In the genomic region with DNA sequence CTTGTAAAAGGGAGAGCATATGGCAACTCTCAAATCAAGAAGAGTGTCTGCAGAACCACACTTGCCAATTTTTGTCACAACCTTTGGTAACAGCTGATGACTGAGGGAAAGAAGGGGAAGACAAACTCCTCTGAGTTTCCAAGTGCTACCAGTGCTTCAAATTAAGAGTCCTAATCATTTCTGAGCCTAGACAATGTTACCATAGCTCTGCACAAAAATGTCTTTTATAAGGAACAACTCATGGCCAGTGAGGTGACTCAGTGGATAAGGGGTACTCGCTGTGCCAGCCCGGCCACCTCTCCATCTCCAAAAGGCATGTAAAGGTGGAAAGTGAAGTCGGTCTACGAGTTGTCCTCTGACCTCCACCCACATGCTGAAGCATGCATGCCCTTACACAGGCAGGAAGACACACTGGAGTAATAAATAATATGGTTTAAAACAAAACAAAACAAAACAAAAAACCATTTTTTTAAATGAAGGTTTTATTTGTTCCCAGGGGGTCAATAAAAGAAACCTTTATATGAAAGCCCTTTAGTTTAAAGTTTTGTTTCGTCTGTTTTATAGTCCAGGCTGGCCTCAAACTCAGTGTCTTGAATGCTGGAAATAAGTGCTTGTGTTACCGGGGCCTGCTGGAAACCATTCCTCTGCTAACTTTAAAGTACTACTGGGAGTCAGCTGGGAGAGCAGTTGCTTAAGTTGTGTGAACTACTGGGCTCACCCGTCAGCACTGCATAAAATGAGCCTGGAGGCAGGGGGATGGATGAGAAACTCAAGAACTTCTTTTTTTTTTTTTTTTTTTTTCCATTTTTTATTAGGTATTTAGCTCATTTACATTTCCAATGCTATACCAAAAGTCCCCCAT, we compare ENCODE assay signal across 24 mouse cellular contexts. TPM values are rescaled to one million over a fixed set of nuclear protein-coding genes. Genes with fewer than 3 reads are reported as not detected.
DNase-seq lines count a peak whose midpoint lies in the region; ATAC-seq and TF ChIP-seq lines count a peak whose summit lies in the region.
"Had no signal": no experiment of that assay in that cellular context is flagged by ENCODE, and none has a peak within 500 bp of the region (broad histone marks: within the 10 kb centered on the region; RNA-seq: fewer than 3 reads in every experiment).

No protein-coding gene starts in this region.

- no peak overlapping the region for H3K4me3 ChIP-seq in forebrain, embryonic 14.5 days (ENCODE audit: low read depth, low read length)
- no peak overlapping the region for H3K4me3 ChIP-seq in forebrain, embryonic 12.5 days (replicated peaks)
- H3K4me3 ChIP-seq in kidney, embryonic 15.5 days (replicated peaks), result no peak overlapping the region
- H3K4me3 ChIP-seq in lung, embryonic 14.5 days (ENCODE audit: low read depth, low read length), result no peak overlapping the region
- no peak overlapping the region for H3K4me3 ChIP-seq in limb, embryonic 13.5 days
- H3K4me3 ChIP-seq: embryonic facial prominence, embryonic 13.5 days; erythroblast, embryonic 14.5 days; heart, embryonic 10.5 days; hindbrain, embryonic 10.5 days; liver, embryonic 12.5 days; midbrain, embryonic 12.5 days had no signal

- 75% methylated on average over 7 of the region's 7 CpGs for WGBS in forebrain, embryonic 14.5 days
- 75% methylated on average over 7 of the region's 7 CpGs for WGBS in forebrain, embryonic 12.5 days
- WGBS in kidney, embryonic 15.5 days, result 54% methylated on average over 7 of the region's 7 CpGs
- 63% methylated on average over 7 of the region's 7 CpGs for WGBS in lung, embryonic 14.5 days
- WGBS in limb, embryonic 13.5 days, result 39% methylated on average over 7 of the region's 7 CpGs

- peak; percentile 73 for DNase-seq in forebrain, embryonic 14.5 days (ENCODE audit: low spot score)
- no peak for DNase-seq in kidney, adult 9 months
- DNase-seq in lung, embryonic 14.5 days, result peak; percentile 59
- DNase-seq in lung, postnatal 14 days, result no peak
- no peak for DNase-seq in testis, postnatal 14 days (ENCODE audit: low spot score)
- DNase-seq: adrenal gland, postnatal 10 days; cerebellum, adult 2 months; cerebellum, postnatal 25 days; embryo, embryonic 11 days; layer of hippocampus, adult 9-11 months; lung, postnatal 10 days had no signal

- H3K27me3 ChIP-seq in forebrain, embryonic 14.5 days (replicated peaks; ENCODE audit: control insufficient read depth, insufficient read depth, low read length), result no peaks in the 10 kb centered on the region
- H3K27me3 ChIP-seq in forebrain, embryonic 12.5 days, result no peaks in the 10 kb centered on the region
- no peaks in the 10 kb centered on the region for H3K27me3 ChIP-seq in kidney, embryonic 15.5 days
- no peaks in the 10 kb centered on the region for H3K27me3 ChIP-seq in lung, embryonic 14.5 days (ENCODE audit: insufficient read depth, low read length)
- H3K27me3 ChIP-seq in limb, embryonic 13.5 days, result 0 out of 2 replicates have a peak, but pooled peaks cover 3% of the 10 kb centered on the region
- H3K27me3 ChIP-seq: embryonic facial prominence, embryonic 13.5 days; liver, embryonic 12.5 days; midbrain, embryonic 12.5 days had no signal

- H3K27ac ChIP-seq in forebrain, embryonic 14.5 days (ENCODE audit: low read depth, low read length), result no peak overlapping the region
- H3K27ac ChIP-seq in forebrain, embryonic 12.5 days, result no peak overlapping the region
- peak overlapping the region; percentile 64; the same call in 1 of the 2 replicates for H3K27ac ChIP-seq in kidney, embryonic 15.5 days
- H3K27ac ChIP-seq in lung, embryonic 14.5 days (ENCODE audit: low read depth), result no peak overlapping the region
- no peak overlapping the region; the same call in 1 of the 2 replicates for H3K27ac ChIP-seq in limb, embryonic 13.5 days
- H3K27ac ChIP-seq: embryonic facial prominence, embryonic 13.5 days; heart, embryonic 10.5 days; hindbrain, embryonic 10.5 days; hindbrain, postnatal 0 days; liver, embryonic 12.5 days; midbrain, embryonic 12.5 days; stomach, postnatal 0 days had no signal

- no peak overlapping the region for H3K9ac ChIP-seq in forebrain, embryonic 14.5 days (ENCODE audit: low read length)
- no peak overlapping the region for H3K9ac ChIP-seq in forebrain, embryonic 12.5 days
- H3K9ac ChIP-seq in kidney, embryonic 15.5 days, result no peak overlapping the region
- H3K9ac ChIP-seq in lung, embryonic 14.5 days, result no peak overlapping the region
- no peak overlapping the region for H3K9ac ChIP-seq in limb, embryonic 13.5 days
- H3K9ac ChIP-seq: embryonic facial prominence, embryonic 13.5 days; liver, embryonic 12.5 days; midbrain, embryonic 12.5 days had no signal

- no peak for TF ChIP-seq CTCF in lung, embryonic 14.5 days (IDR thresholded peaks at IDR 0.05; ENCODE audit: low read depth)

- 0 out of 2 replicates have a peak, but pooled peaks cover 2% of the 10 kb centered on the region for H3K4me1 ChIP-seq in forebrain, embryonic 14.5 days (ENCODE audit: control insufficient read depth, insufficient read depth, low read length)
- H3K4me1 ChIP-seq in forebrain, embryonic 12.5 days, result peaks cover 7% of the 10 kb centered on the region; the same call in 1 of the 2 replicates
- peaks cover 8% of the 10 kb centered on the region; the same call in 1 of the 2 replicates for H3K4me1 ChIP-seq in kidney, embryonic 15.5 days
- no peaks in the 10 kb centered on the region for H3K4me1 ChIP-seq in lung, embryonic 14.5 days (ENCODE audit: insufficient read depth)
- H3K4me1 ChIP-seq in limb, embryonic 13.5 days, result peaks cover 30% of the 10 kb centered on the region
- H3K4me1 ChIP-seq: liver, embryonic 12.5 days; midbrain, embryonic 12.5 days had no signal

- H3K36me3 ChIP-seq in forebrain, embryonic 14.5 days (ENCODE audit: control insufficient read depth, insufficient read depth, low read length), result no peaks in the 10 kb centered on the region
- no peaks in the 10 kb centered on the region for H3K36me3 ChIP-seq in forebrain, embryonic 12.5 days (replicated peaks)
- H3K36me3 ChIP-seq in kidney, embryonic 15.5 days, result no peaks in the 10 kb centered on the region
- H3K36me3 ChIP-seq in lung, embryonic 14.5 days (ENCODE audit: insufficient read depth), result no peaks in the 10 kb centered on the region
- H3K36me3 ChIP-seq in limb, embryonic 13.5 days, result no peaks in the 10 kb centered on the region
- H3K36me3 ChIP-seq: embryonic facial prominence, embryonic 13.5 days; heart, embryonic 10.5 days; hindbrain, embryonic 10.5 days; liver, embryonic 12.5 days; midbrain, embryonic 12.5 days had no signal

- no peaks in the 10 kb centered on the region for H3K9me3 ChIP-seq in forebrain, embryonic 14.5 days (replicated peaks; ENCODE audit: control insufficient read depth, low read length)
- H3K9me3 ChIP-seq in forebrain, embryonic 12.5 days, result no peaks in the 10 kb centered on the region
- no peaks in the 10 kb centered on the region for H3K9me3 ChIP-seq in kidney, embryonic 15.5 days (replicated peaks)
- no peaks in the 10 kb centered on the region for H3K9me3 ChIP-seq in lung, embryonic 14.5 days (ENCODE audit: low read depth, low read length)
- no peaks in the 10 kb centered on the region for H3K9me3 ChIP-seq in limb, embryonic 13.5 days
- H3K9me3 ChIP-seq: embryonic facial prominence, embryonic 13.5 days; heart, embryonic 10.5 days; hindbrain, embryonic 10.5 days; liver, embryonic 12.5 days; midbrain, embryonic 12.5 days had no signal

- no peak overlapping the region for H3K4me2 ChIP-seq in forebrain, embryonic 14.5 days (ENCODE audit: low read length)
- H3K4me2 ChIP-seq in forebrain, embryonic 12.5 days, result no peak overlapping the region
- H3K4me2 ChIP-seq in kidney, embryonic 15.5 days, result no peak overlapping the region
- H3K4me2 ChIP-seq in lung, embryonic 14.5 days, result no peak overlapping the region
- H3K4me2 ChIP-seq in limb, embryonic 13.5 days (replicated peaks), result peak overlapping the region; percentile 27; the same call in 1 of the 2 replicates
- H3K4me2 ChIP-seq: embryonic facial prominence, embryonic 13.5 days; liver, embryonic 12.5 days; midbrain, embryonic 12.5 days had no signal

- ATAC-seq in forebrain, embryonic 14.5 days, result peak; percentile 34; the same call in 1 of the 2 replicates
- no peak for ATAC-seq in forebrain, embryonic 12.5 days (ENCODE audit: low FRiP score)
- no peak for ATAC-seq in kidney, embryonic 15.5 days (replicated peaks; ENCODE audit: low FRiP score)
- 0 out of 2 replicates have a peak, but pooled peaks have one; percentile 17 for ATAC-seq in lung, embryonic 14.5 days (ENCODE audit: insufficient read depth)
- peak; percentile 84 for ATAC-seq in limb, embryonic 13.5 days (ENCODE audit: low FRiP score, low read depth)
- ATAC-seq: activated CD4-positive, CD25-positive, alpha-beta regulatory T cell, adult 4 months; hindbrain, postnatal 0 days; intestine, embryonic 16.5 days; liver, embryonic 12.5 days had no signal

RNA-seq across cellular contexts. Expression of gene Ptgfrn, which starts 23.3 kb away (rescaled TPM):
- 3.4 and 4.5 TPM in 2 replicates for polyA plus RNA-seq in forebrain, embryonic 14.5 days (2014; fragmentation: Nextera tagmentation; extraction: Ambion mirVana)
- 3.9 and 4.5 TPM in 2 replicates for polyA plus RNA-seq in forebrain, embryonic 12.5 days (2016; fragmentation: Nextera tagmentation; extraction: Ambion mirVana)
- 2.8 and 2.9 TPM in 2 replicates for polyA plus RNA-seq in kidney, embryonic 15.5 days (2015; fragmentation: Nextera tagmentation; extraction: Ambion mirVana)
- 7.5 and 7.9 TPM in 2 replicates for polyA plus RNA-seq in lung, embryonic 14.5 days (2014; fragmentation: Nextera tagmentation; extraction: Ambion mirVana)
- 6.6 and 6.7 TPM in 2 replicates for polyA plus RNA-seq in limb, embryonic 13.5 days (2015; fragmentation: Nextera tagmentation; extraction: Ambion mirVana)
- polyA plus RNA-seq: erythroblast, embryonic 14.5 days had no signal

RNA-seq across cellular contexts. Expression of gene Cd101, which starts 57.5 kb away (rescaled TPM):
- not detected in 2 replicates for polyA plus RNA-seq in forebrain, embryonic 14.5 days (2014; fragmentation: Nextera tagmentation; extraction: Ambion mirVana)
- 0.05 TPM in 1 of 2 replicates, not detected in the other for polyA plus RNA-seq in forebrain, embryonic 12.5 days (2016; fragmentation: Nextera tagmentation; extraction: Ambion mirVana)
- 0.04 TPM in 1 of 2 replicates, not detected in the other for polyA plus RNA-seq in kidney, embryonic 15.5 days (2015; fragmentation: Nextera tagmentation; extraction: Ambion mirVana)
- polyA plus RNA-seq in lung, embryonic 14.5 days (2014; fragmentation: Nextera tagmentation; extraction: Ambion mirVana), result 0.07 and 0.17 TPM in 2 replicates
- 0.11 TPM in 1 of 2 replicates, not detected in the other for polyA plus RNA-seq in limb, embryonic 13.5 days (2015; fragmentation: Nextera tagmentation; extraction: Ambion mirVana)
- polyA plus RNA-seq: erythroblast, embryonic 14.5 days; hindbrain, embryonic 10.5 days; midbrain, embryonic 12.5 days had no signal

Comparison
In these comparisons a context has a peak if more than half of its experiments do, and no peak if none do; other contexts are left out.
1. ATAC-seq: peak in forebrain, embryonic 14.5 days (single experiment), lung, embryonic 14.5 days (single experiment) and limb, embryonic 13.5 days (single experiment); none in forebrain, embryonic 12.5 days (single experiment) and kidney, embryonic 15.5 days (single experiment).
2. DNase-seq: peak in forebrain, embryonic 14.5 days (single experiment) and lung, embryonic 14.5 days (single experiment); none in kidney, adult 9 months (single experiment), lung, postnatal 14 days (single experiment) and testis, postnatal 14 days (single experiment).